Mouse (Mus musculus) cerebellum, adult 2 months (tissue): ENCODE measurements around the gene Hmox2. TPM values are rescaled to one million over a fixed set of nuclear protein-coding genes. Genes with fewer than 3 reads are reported as not detected.

Experiments used
- DNase-seq, 2 experiments: peaks; one replicate each; pipeline ENCODE4 v3.0.0; 2021
- H3K27ac ChIP-seq: fragments of 200-500 bp; 2 replicates; pipeline ENCODE4 v1.5.1; 2012; ENCODE audit warnings: low read length, control low read depth, inconsistent platforms; ENCODE audit not compliant: insufficient read depth
- H3K27me3 ChIP-seq: fragments of 200-500 bp; 2 replicates; pipeline ENCODE4 v1.6.1; 2012; ENCODE audit warnings: inconsistent platforms, mild to moderate bottlenecking, low read length, moderate library complexity; ENCODE audit not compliant: control insufficient read depth, insufficient read depth
- H3K4me1 ChIP-seq: fragments of 200-500 bp; 2 replicates; pipeline ENCODE4 v1.6.1; 2011; ENCODE audit warnings: low read length; ENCODE audit not compliant: control insufficient read depth, insufficient read depth
- H3K4me3 ChIP-seq: fragments of 200-500 bp; replicated peaks from 2 replicates; pipeline ENCODE3; 2011; ENCODE audit warnings: mild to moderate bottlenecking, low read depth, low read length, control low read depth; ENCODE audit not compliant: insufficient read depth
- CTCF ChIP-seq: fragments of 200-500 bp; IDR thresholded peaks from 2 replicates; pipeline ENCODE4 v1.5.1; 2011; ENCODE audit warnings: low read depth, mild to moderate bottlenecking, control low read depth, low read length, moderate library complexity, borderline replicate concordance; ENCODE audit not compliant: insufficient read depth
- POLR2A ChIP-seq: fragments of 200-500 bp; IDR thresholded peaks from 2 replicates; pipeline ENCODE4 v1.6.1; 2011; ENCODE audit warnings: low read length, control low read depth, borderline replicate concordance; ENCODE audit not compliant: insufficient read depth
- WGBS: fragments of 180-500 bp; shearing (Covaris S2); methylation state at CpG from one replicate; pipeline ENCODE4 v1.1.7; 2018; 5-methylcytosine and 5-hydroxymethylcytosine counted together
- polyA plus RNA-seq: library from polyadenylated mRNA; depleted of rRNA; stranded (reverse); fragments of >200 nt; gene quantifications from 2 replicates; pipeline ENCODE4 v1.2.3, GENCODE M21; 2012

Gene Hmox2
- polyA plus RNA-seq, 1 experiment = 135 TPM

- Histone ChIP-seq H3K27ac (peak overlapping the region; percentile 3; the same call in 1 of the 2 replicates), H3K4me1 (peaks cover 20% of the 10 kb centered on the region), H3K27me3 (no peaks in the 10 kb centered on the region), H3K4me3 (no peak overlapping the region)
- DNase-seq = peak; percentile 41 to 69
- 91% methylated on average over 4 of the region's 4 CpGs for WGBS
- TF ChIP-seq POLR2A = no peak
- TF ChIP-seq CTCF = no peak
Observed at GRCm38 (mm10) chr16:4777905-4778609, 51.9 kb downstream of the Hmox2 start.

- Histone ChIP-seq H3K27me3 (no peaks in the 10 kb centered on the region), H3K4me3 (no peak overlapping the region), H3K27ac (peak overlapping the region; percentile 33), H3K4me1 (peaks cover 24% of the 10 kb centered on the region)
- DNase-seq = no peak
- no peak for TF ChIP-seq POLR2A
- TF ChIP-seq CTCF = no peak
- WGBS = 19% methylated on average over 4 of the region's 4 CpGs
Observed at GRCm38 (mm10) chr16:4778940-4779339, 52.8 kb downstream of the Hmox2 start.

GRCm38 (mm10) chr16:4781524-4782196, 55.5 kb downstream of the Hmox2 start:
- TF ChIP-seq POLR2A = no peak
- no peak for TF ChIP-seq CTCF
- H3K4me1 ChIP-seq = peaks cover 29% of the 10 kb centered on the region
- H3K4me3 ChIP-seq = no peak overlapping the region
- WGBS = 8% methylated on average over 5 of the region's 5 CpGs
- no peaks in the 10 kb centered on the region for H3K27me3 ChIP-seq
- 0 out of 2 replicates have a peak overlapping the region, but pooled peaks have one; percentile 1 for H3K27ac ChIP-seq
- DNase-seq = peak; percentile 77 to 79

GRCm38 (mm10) chr16:4782515-4782914, 56.4 kb downstream of the Hmox2 start:
- TF ChIP-seq POLR2A = no peak
- TF ChIP-seq CTCF = no peak
- Histone ChIP-seq H3K4me1 (peaks cover 29% of the 10 kb centered on the region), H3K27ac (no peak overlapping the region), H3K27me3 (no peaks in the 10 kb centered on the region), H3K4me3 (no peak overlapping the region)
- DNase-seq = no peak

GRCm38 (mm10) chr16:4785706-4786105, 59.5 kb downstream of the Hmox2 start:
- WGBS = 7% methylated on average over 4 of the region's 4 CpGs
- H3K4me1 ChIP-seq = peaks cover 20% of the 10 kb centered on the region
- no peak overlapping the region for H3K27ac ChIP-seq

GRCm38 (mm10) chr16:4788176-4788575, 62.0 kb downstream of the Hmox2 start:
- H3K4me3 ChIP-seq = no peak overlapping the region
- H3K4me1 ChIP-seq = peaks cover 14% of the 10 kb centered on the region; the same call in 1 of the 2 replicates
- TF ChIP-seq POLR2A (no peak), CTCF (no peak)
- no peak overlapping the region for H3K27ac ChIP-seq
- DNase-seq = no peak
- no peaks in the 10 kb centered on the region for H3K27me3 ChIP-seq

More at GRCm38 (mm10) chr16:4785706-4786105, 59.5 kb downstream of the Hmox2 start:
- DNase-seq = no peak
- TF ChIP-seq POLR2A = no peak
- H3K27me3 ChIP-seq = no peaks in the 10 kb centered on the region
- no peak overlapping the region for H3K4me3 ChIP-seq

GRCm38 (mm10) chr16:4789311-4789768, 63.2 kb downstream of the Hmox2 start:
- no peak for TF ChIP-seq CTCF
- DNase-seq = peak in 1 of 2 experiments; percentile 54
- peaks cover 9% of the 10 kb centered on the region; the same call in 1 of the 2 replicates for H3K4me1 ChIP-seq
- H3K27ac ChIP-seq = peak overlapping the region; percentile 55
- H3K4me3 ChIP-seq = peak overlapping the region; percentile 71
- no peaks in the 10 kb centered on the region for H3K27me3 ChIP-seq
- under 1% methylated on average over 29 of the region's 29 CpGs for WGBS
